Mouse (Mus musculus): ENCODE data around the gene Ltb. TPM values are rescaled to one million over a fixed set of nuclear protein-coding genes. Genes with fewer than 3 reads are reported as not detected.

Ltb gene
- polyA plus RNA-seq, 1 experiment: 358 TPM

GRCm38 (mm10) chr17:35189186-35189585 is 5.1 kb upstream of the Ltb start:
- Histone ChIP-seq H3K36me3 (ENCODE audit: control insufficient read depth, insufficient read depth, low read length) (no peaks in the 10 kb centered on the region), H3K27me3 (ENCODE audit: control insufficient read depth, insufficient read depth, low read length) (no peaks in the 10 kb centered on the region), H3K4me3 (ENCODE audit: control insufficient read depth, insufficient read depth, low read length) (no peak overlapping the region), H3K27ac (ENCODE audit: control insufficient read depth, insufficient read depth, low read length) (peak overlapping the region; percentile 97), H3K4me1 (replicated peaks; ENCODE audit: control insufficient read depth, insufficient read depth, low read length) (peaks cover 66% of the 10 kb centered on the region)
- 14% methylated on average over 1 of the region's 1 CpGs for WGBS
- no peak for DNase-seq
- TF ChIP-seq CTCF (IDR thresholded peaks at IDR 0.05; ENCODE audit: borderline replicate concordance, control insufficient read depth, extremely low read depth, insufficient read depth, low read length, poor library complexity) (no peak), POLR2A (IDR thresholded peaks at IDR 0.05; ENCODE audit: control insufficient read depth, extremely low read depth, insufficient read depth, low read length, poor library complexity) (no peak)

DNA sequence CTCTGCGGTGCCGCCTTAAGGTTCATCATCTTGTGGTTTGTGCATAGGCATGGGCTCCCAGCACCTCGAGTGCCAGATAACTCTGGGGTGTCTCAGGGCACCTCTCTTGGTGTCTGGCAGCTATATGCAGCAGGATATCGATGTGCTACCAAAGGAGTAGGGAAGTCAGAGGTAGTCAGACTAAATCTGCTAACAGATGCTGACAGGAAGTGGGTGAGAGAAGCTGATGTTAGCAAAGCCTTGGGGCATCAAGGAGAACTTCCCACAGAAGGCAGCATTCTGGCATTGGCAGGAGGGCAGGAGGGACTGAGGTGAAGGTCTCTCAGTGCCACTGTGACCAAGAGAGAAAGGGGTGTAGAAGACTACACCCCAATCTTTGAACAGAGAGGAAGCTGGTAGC is 4.1 kb upstream of the Ltb start:
- Histone ChIP-seq H3K27ac (ENCODE audit: control insufficient read depth, insufficient read depth, low read length) (peak overlapping the region; percentile 97), H3K4me1 (replicated peaks; ENCODE audit: control insufficient read depth, insufficient read depth, low read length) (peaks cover 58% of the 10 kb centered on the region), H3K4me3 (ENCODE audit: control insufficient read depth, insufficient read depth, low read length) (no peak overlapping the region), H3K27me3 (ENCODE audit: control insufficient read depth, insufficient read depth, low read length) (no peaks in the 10 kb centered on the region), H3K36me3 (ENCODE audit: control insufficient read depth, insufficient read depth, low read length) (no peaks in the 10 kb centered on the region)
- TF ChIP-seq CTCF (IDR thresholded peaks at IDR 0.05; ENCODE audit: borderline replicate concordance, control insufficient read depth, extremely low read depth, insufficient read depth, low read length, poor library complexity) (no peak), POLR2A (IDR thresholded peaks at IDR 0.05; ENCODE audit: control insufficient read depth, extremely low read depth, insufficient read depth, low read length, poor library complexity) (no peak)
- 9% methylated on average over 4 of the region's 4 CpGs for WGBS
- DNase-seq: peak; percentile 57

DNA sequence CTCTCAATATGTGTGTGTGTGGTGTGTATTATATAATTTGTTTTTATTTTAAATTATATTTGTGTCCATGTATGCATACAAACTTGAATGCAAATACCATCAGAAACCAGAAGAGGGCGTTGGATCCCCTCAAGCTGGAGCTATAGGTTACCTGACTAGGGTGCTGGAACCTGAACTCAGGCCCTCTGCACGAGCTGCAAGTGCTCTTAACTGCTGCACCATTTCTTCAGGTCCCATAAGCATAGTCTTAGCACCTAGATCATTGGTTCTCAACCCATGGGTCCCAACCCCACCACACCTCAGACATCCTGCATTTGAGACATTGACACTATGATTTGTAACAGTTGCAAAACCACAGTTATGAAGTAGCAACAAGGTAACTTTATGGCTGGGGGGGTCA is 2.5 kb upstream of the Ltb start:
- Histone ChIP-seq H3K27ac (ENCODE audit: control insufficient read depth, insufficient read depth, low read length) (no peak overlapping the region), H3K4me3 (ENCODE audit: control insufficient read depth, insufficient read depth, low read length) (no peak overlapping the region), H3K36me3 (ENCODE audit: control insufficient read depth, insufficient read depth, low read length) (no peaks in the 10 kb centered on the region), H3K27me3 (ENCODE audit: control insufficient read depth, insufficient read depth, low read length) (no peaks in the 10 kb centered on the region), H3K4me1 (replicated peaks; ENCODE audit: control insufficient read depth, insufficient read depth, low read length) (peaks cover 52% of the 10 kb centered on the region)
- no peak for DNase-seq
- 81% methylated on average over 2 of the region's 2 CpGs for WGBS
- TF ChIP-seq POLR2A (IDR thresholded peaks at IDR 0.05; ENCODE audit: control insufficient read depth, extremely low read depth, insufficient read depth, low read length, poor library complexity): no peak
- no peak for TF ChIP-seq CTCF (IDR thresholded peaks at IDR 0.05; ENCODE audit: borderline replicate concordance, control insufficient read depth, extremely low read depth, insufficient read depth, low read length, poor library complexity)

DNA sequence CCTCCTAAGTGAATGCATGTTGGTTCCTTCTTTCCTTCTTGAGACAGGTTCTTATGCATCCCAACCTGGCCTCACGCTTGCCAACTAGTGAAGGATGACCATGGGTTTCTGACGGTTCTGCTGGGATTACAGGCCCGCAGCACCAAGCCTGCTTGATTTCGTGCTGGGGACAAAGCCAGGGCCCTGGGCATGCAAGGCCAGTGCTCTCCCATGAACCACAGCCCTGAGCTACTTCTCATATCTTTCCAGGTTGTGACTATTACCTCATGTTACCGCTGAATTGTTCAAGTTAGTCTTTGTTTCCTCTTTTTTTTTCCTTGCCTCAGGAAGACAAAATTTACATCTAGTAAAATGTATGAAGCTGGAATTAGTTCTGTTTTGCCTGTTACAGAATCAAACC is 1.3 kb upstream of the Ltb start:
- no peaks in the 10 kb centered on the region for H3K36me3 ChIP-seq (ENCODE audit: control insufficient read depth, insufficient read depth, low read length)
- H3K4me1 ChIP-seq (replicated peaks; ENCODE audit: control insufficient read depth, insufficient read depth, low read length): peaks cover 53% of the 10 kb centered on the region
- no peak overlapping the region for H3K4me3 ChIP-seq (ENCODE audit: control insufficient read depth, insufficient read depth, low read length)
- no peaks in the 10 kb centered on the region for H3K27me3 ChIP-seq (ENCODE audit: control insufficient read depth, insufficient read depth, low read length)
- DNase-seq: no peak
- 62% methylated on average over 5 of the region's 5 CpGs for WGBS
- no peak for TF ChIP-seq POLR2A (IDR thresholded peaks at IDR 0.05; ENCODE audit: control insufficient read depth, extremely low read depth, insufficient read depth, low read length, poor library complexity)
- no peak for TF ChIP-seq CTCF (IDR thresholded peaks at IDR 0.05; ENCODE audit: borderline replicate concordance, control insufficient read depth, extremely low read depth, insufficient read depth, low read length, poor library complexity)
- H3K27ac ChIP-seq (ENCODE audit: control insufficient read depth, insufficient read depth, low read length): peak overlapping the region; percentile 96

GRCm38 (mm10) chr17:35194844-35195630 is 798 bp downstream of the Ltb start:
- peak overlapping the region; percentile 96 for H3K27ac ChIP-seq (ENCODE audit: control insufficient read depth, insufficient read depth, low read length)

DNA sequence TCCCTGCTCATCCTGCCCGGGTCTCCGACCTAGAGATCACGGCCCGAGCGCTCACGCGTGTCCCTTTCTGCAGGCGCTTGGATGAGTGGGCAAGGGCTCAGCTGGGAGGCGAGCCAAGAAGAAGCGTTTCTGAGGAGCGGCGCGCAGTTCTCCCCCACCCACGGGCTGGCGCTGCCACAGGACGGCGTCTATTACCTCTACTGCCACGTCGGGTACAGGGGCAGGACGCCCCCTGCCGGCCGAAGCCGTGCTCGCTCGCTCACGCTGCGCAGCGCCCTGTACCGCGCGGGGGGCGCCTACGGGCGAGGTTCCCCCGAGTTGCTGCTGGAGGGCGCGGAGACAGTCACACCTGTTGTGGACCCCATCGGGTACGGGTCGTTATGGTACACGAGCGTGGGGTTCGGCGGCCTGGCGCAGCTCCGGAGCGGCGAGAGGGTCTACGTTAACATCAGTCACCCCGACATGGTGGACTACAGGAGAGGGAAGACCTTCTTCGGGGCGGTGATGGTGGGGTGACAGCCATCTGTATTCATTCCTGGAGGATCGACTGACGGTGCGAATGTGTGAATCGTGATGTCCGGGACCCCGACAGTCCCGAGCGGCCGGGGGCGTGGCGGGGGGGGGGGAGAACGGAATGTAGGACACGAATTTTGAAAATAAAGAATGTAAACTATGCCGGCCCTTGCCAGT is 1.5 kb downstream of the Ltb start:
- no peaks in the 10 kb centered on the region for H3K36me3 ChIP-seq (ENCODE audit: control insufficient read depth, insufficient read depth, low read length)
- peak overlapping the region; percentile 67 for H3K4me3 ChIP-seq (ENCODE audit: control insufficient read depth, insufficient read depth, low read length)
- peaks cover 49% of the 10 kb centered on the region for H3K4me1 ChIP-seq (replicated peaks; ENCODE audit: control insufficient read depth, insufficient read depth, low read length)
- TF ChIP-seq POLR2A (IDR thresholded peaks at IDR 0.05; ENCODE audit: control insufficient read depth, extremely low read depth, insufficient read depth, low read length, poor library complexity): peak; percentile 92
- peak; percentile 99 for TF ChIP-seq CTCF (IDR thresholded peaks at IDR 0.05; ENCODE audit: borderline replicate concordance, control insufficient read depth, extremely low read depth, insufficient read depth, low read length, poor library complexity)
- no peaks in the 10 kb centered on the region for H3K27me3 ChIP-seq (ENCODE audit: control insufficient read depth, insufficient read depth, low read length)
- under 1% methylated on average over 66 of the region's 66 CpGs for WGBS
- peak; percentile 97 for DNase-seq
- H3K27ac ChIP-seq (ENCODE audit: control insufficient read depth, insufficient read depth, low read length): peak overlapping the region; percentile 96

More at GRCm38 (mm10) chr17:35194844-35195630, 798 bp downstream of the Ltb start:
- no peaks in the 10 kb centered on the region for H3K36me3 ChIP-seq (ENCODE audit: control insufficient read depth, insufficient read depth, low read length)
- H3K4me1 ChIP-seq (replicated peaks; ENCODE audit: control insufficient read depth, insufficient read depth, low read length): peaks cover 49% of the 10 kb centered on the region
- TF ChIP-seq CTCF (IDR thresholded peaks at IDR 0.05; ENCODE audit: borderline replicate concordance, control insufficient read depth, extremely low read depth, insufficient read depth, low read length, poor library complexity) (no peak), POLR2A (IDR thresholded peaks at IDR 0.05; ENCODE audit: control insufficient read depth, extremely low read depth, insufficient read depth, low read length, poor library complexity) (no peak)
- H3K27me3 ChIP-seq (ENCODE audit: control insufficient read depth, insufficient read depth, low read length): no peaks in the 10 kb centered on the region
- DNase-seq: peak; percentile 53
- 25% methylated on average over 19 of the region's 19 CpGs for WGBS
- peak overlapping the region; percentile 67 for H3K4me3 ChIP-seq (ENCODE audit: control insufficient read depth, insufficient read depth, low read length)
